Mouse (Mus musculus): ENCODE measurements around the gene Jarid2. TPM values are rescaled to one million over a fixed set of nuclear protein-coding genes. Genes with fewer than 3 reads are reported as not detected.
A peak's percentile ranks its signal among the peaks of the same experiment; 100 is the strongest.

Gene Jarid2
- polyA plus RNA-seq, 1 experiment, result 10.5 TPM

DNA sequence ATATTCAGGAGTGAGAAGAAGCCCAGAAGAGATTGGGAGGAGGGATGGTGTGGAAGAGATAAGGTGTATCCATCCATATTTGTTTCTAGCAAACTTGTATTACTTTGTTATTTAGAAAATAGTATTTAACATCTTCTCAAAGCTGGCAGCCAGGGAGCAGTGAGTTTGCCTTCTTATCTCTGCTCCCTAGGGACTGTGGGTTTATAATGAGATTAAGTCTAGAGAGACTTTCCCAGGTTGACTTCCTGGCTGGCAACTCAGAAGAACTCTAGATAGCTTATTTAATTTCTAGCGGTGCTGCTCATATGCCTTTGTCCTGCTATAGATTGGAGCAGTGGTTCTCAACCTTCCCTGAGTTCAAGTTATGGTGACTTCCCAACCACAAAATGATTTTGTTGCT lies 51.2 kb downstream of the Jarid2 start:
- TF ChIP-seq POLR2A (IDR thresholded peaks at IDR 0.05; ENCODE audit: low read depth, low read length) (no peak), CTCF (conservative IDR thresholded peaks at IDR 0.05; ENCODE audit: insufficient read depth, insufficient read length, low read depth, low read length) (no peak)
- WGBS, result 74% methylated on average over 1 of the region's 1 CpGs
- no peaks in the 10 kb centered on the region for H3K36me3 ChIP-seq (ENCODE audit: control insufficient read depth, insufficient read depth, low read length)
- DNase-seq, result no peak
- H3K27me3 ChIP-seq (replicated peaks; ENCODE audit: control insufficient read depth, insufficient read depth, low read length), result no peaks in the 10 kb centered on the region
- peaks cover 8% of the 10 kb centered on the region; the same call in 1 of the 2 replicates for H3K4me1 ChIP-seq (ENCODE audit: control insufficient read depth, insufficient read depth, low read length)
- H3K27ac ChIP-seq (ENCODE audit: insufficient read depth, low read depth, low read length), result no peak overlapping the region
- no peak overlapping the region for H3K4me3 ChIP-seq (ENCODE audit: insufficient read depth, low read depth, low read length)

DNA sequence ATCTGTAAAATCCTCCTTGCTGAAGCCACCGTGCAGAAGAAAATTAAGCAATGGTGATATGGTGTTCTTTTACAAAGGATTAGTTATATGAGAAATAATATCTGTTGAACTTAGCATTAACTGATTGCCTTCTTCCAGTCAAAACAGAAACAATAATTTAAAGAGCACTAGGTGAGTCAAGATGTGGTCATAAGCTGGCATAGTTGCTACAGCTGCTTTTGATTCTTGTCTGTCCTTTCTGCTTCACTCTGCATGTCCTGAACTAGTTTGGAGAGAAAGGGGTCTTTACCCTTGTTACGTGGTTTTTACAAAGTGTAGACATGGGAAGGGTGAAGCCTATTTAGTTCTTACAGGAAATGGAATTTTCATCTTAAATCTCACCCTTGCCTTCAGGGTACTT lies 51.9 kb downstream of the Jarid2 start:
- H3K36me3 ChIP-seq (ENCODE audit: control insufficient read depth, insufficient read depth, low read length), result no peaks in the 10 kb centered on the region
- H3K4me1 ChIP-seq (ENCODE audit: control insufficient read depth, insufficient read depth, low read length), result peaks cover 5% of the 10 kb centered on the region; the same call in 1 of the 2 replicates
- WGBS, result 90% methylated on average over 2 of the region's 2 CpGs
- no peak overlapping the region for H3K27ac ChIP-seq (ENCODE audit: insufficient read depth, low read depth, low read length)
- TF ChIP-seq POLR2A (IDR thresholded peaks at IDR 0.05; ENCODE audit: low read depth, low read length) (no peak), CTCF (conservative IDR thresholded peaks at IDR 0.05; ENCODE audit: insufficient read depth, insufficient read length, low read depth, low read length) (no peak)
- no peaks in the 10 kb centered on the region for H3K27me3 ChIP-seq (replicated peaks; ENCODE audit: control insufficient read depth, insufficient read depth, low read length)
- DNase-seq, result no peak
- H3K4me3 ChIP-seq (ENCODE audit: insufficient read depth, low read depth, low read length), result no peak overlapping the region

DNA sequence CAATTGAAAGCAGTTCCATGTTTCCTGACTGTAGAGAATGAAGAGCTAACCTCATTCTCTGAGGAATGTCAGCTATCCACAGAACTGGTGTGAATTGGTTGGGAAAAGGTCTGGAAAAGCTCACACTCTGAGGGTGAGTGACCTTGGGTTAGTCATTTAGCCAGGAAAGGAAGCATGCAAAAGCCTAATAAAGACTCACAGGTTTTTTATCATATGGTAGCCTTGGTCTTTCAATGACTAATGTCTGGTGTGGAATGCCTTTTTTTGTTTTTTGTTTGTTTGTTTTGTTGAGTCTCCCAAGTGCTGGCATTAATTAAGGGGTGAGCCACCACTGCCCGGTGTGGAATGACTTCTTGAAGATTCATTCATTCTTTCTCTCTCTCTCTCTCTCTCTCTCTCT lies 55.3 kb downstream of the Jarid2 start:
- peaks cover 2% of the 10 kb centered on the region; the same call in 1 of the 2 replicates for H3K4me1 ChIP-seq (ENCODE audit: control insufficient read depth, insufficient read depth, low read length)
- no peak for DNase-seq
- 73% methylated on average over 1 of the region's 1 CpGs for WGBS
- no peak overlapping the region for H3K27ac ChIP-seq (ENCODE audit: insufficient read depth, low read depth, low read length)
- no peak for TF ChIP-seq POLR2A (IDR thresholded peaks at IDR 0.05; ENCODE audit: low read depth, low read length)
- no peaks in the 10 kb centered on the region for H3K27me3 ChIP-seq (replicated peaks; ENCODE audit: control insufficient read depth, insufficient read depth, low read length)
- no peak overlapping the region for H3K4me3 ChIP-seq (ENCODE audit: insufficient read depth, low read depth, low read length)
- H3K36me3 ChIP-seq (ENCODE audit: control insufficient read depth, insufficient read depth, low read length), result no peaks in the 10 kb centered on the region

DNA sequence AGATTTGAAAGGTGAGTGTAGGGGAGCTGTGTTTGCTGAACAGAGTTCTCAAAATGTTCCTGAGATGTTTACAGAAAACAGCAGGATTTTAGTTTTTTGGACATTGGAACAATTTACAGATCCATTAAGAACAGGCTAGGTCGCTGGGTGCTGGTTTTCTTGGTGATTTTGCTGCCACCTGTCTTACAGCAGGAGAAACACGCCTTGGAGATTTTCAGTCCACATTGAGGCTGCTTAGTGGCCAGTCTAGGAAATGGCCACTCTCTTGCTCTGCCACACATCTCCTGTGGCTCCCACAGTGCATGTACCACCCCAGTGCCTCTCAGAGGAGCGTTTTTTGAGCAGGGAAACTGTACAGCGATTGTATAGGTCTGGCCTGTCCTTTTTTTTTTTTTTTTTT lies 57.0 kb downstream of the Jarid2 start:
- Histone ChIP-seq H3K4me1 (ENCODE audit: control insufficient read depth, insufficient read depth, low read length) (peaks cover 6% of the 10 kb centered on the region; the same call in 1 of the 2 replicates), H3K4me3 (ENCODE audit: insufficient read depth, low read depth, low read length) (no peak overlapping the region), H3K27ac (ENCODE audit: insufficient read depth, low read depth, low read length) (no peak overlapping the region), H3K27me3 (replicated peaks; ENCODE audit: control insufficient read depth, insufficient read depth, low read length) (no peaks in the 10 kb centered on the region), H3K36me3 (ENCODE audit: control insufficient read depth, insufficient read depth, low read length) (no peaks in the 10 kb centered on the region)
- no peak for TF ChIP-seq POLR2A (IDR thresholded peaks at IDR 0.05; ENCODE audit: low read depth, low read length)
- TF ChIP-seq CTCF (conservative IDR thresholded peaks at IDR 0.05; ENCODE audit: insufficient read depth, insufficient read length, low read depth, low read length), result peak; percentile 77
- peak; percentile 73 for DNase-seq
- WGBS, result 26% methylated on average over 4 of the region's 4 CpGs

DNA sequence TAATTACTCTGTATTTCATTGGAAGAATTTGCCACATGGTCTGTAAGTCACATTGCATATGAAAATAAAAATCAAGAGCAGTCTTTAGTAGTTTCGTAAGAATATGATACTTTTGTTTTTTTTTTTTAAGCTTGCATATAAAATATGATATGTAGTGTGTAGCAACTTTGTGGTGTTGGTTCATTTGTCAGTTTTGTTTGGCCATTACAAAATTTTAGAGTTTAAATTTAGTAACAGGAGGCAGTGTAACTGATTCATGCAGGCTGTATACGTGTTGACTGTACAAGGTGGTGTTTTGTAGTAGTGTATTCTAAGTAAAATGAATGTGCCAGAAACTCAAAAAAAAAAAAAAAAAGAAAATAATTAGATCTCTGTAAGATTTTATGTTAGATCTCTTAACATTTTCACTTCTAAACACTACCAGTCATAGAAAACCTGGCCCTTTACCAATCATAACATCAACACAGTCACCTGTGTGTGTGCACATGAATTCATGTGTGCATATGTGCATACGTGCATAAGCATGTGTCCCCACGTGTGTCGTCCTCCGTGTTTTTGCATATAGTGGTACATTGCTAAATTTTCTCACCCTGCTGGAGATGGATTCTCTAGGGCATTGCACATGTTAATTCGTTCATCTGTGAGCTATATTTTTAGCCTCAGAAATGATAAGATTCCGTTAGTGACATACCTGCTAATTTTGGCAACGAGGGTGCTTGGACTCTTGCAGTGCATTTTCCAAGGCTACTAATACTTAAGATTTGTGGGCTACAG lies 59.3 kb downstream of the Jarid2 start:
- no peak overlapping the region for H3K27ac ChIP-seq (ENCODE audit: insufficient read depth, low read depth, low read length)
- TF ChIP-seq CTCF (conservative IDR thresholded peaks at IDR 0.05; ENCODE audit: insufficient read depth, insufficient read length, low read depth, low read length) (no peak), POLR2A (IDR thresholded peaks at IDR 0.05; ENCODE audit: low read depth, low read length) (no peak)
- no peaks in the 10 kb centered on the region for H3K36me3 ChIP-seq (ENCODE audit: control insufficient read depth, insufficient read depth, low read length)
- 71% methylated on average over 9 of the region's 9 CpGs for WGBS
- no peaks in the 10 kb centered on the region for H3K27me3 ChIP-seq (replicated peaks; ENCODE audit: control insufficient read depth, insufficient read depth, low read length)
- peaks cover 13% of the 10 kb centered on the region for H3K4me1 ChIP-seq (ENCODE audit: control insufficient read depth, insufficient read depth, low read length)
- no peak overlapping the region for H3K4me3 ChIP-seq (ENCODE audit: insufficient read depth, low read depth, low read length)
- DNase-seq, result no peak

DNA sequence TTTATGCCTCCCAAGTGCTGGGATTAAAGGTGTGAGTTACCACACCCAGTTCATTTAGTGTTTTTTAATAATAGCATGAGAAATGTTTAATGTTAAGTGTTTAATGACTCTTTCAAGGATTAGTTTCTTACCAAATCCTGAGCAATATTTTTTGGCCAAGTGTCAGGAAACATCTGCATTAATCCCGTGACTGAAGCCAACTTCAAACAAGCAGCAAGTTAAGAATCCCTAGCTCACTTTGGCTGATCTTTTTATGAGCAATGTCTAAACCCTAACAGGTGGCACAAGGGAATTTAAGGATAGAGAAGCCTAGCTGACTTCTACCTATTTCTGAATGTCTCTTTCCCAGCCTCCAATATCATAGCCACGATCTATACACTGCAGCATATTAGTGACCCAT lies 60.7 kb downstream of the Jarid2 start:
- no peaks in the 10 kb centered on the region for H3K36me3 ChIP-seq (ENCODE audit: control insufficient read depth, insufficient read depth, low read length)
- DNase-seq, result no peak
- WGBS, result 49% methylated on average over 2 of the region's 2 CpGs
- no peak overlapping the region for H3K4me3 ChIP-seq (ENCODE audit: insufficient read depth, low read depth, low read length)
- H3K27me3 ChIP-seq (replicated peaks; ENCODE audit: control insufficient read depth, insufficient read depth, low read length), result no peaks in the 10 kb centered on the region
- TF ChIP-seq CTCF (conservative IDR thresholded peaks at IDR 0.05; ENCODE audit: insufficient read depth, insufficient read length, low read depth, low read length), result no peak
- no peak for TF ChIP-seq POLR2A (IDR thresholded peaks at IDR 0.05; ENCODE audit: low read depth, low read length)
- H3K27ac ChIP-seq (ENCODE audit: insufficient read depth, low read depth, low read length), result no peak overlapping the region
- peaks cover 15% of the 10 kb centered on the region for H3K4me1 ChIP-seq (ENCODE audit: control insufficient read depth, insufficient read depth, low read length)

DNA sequence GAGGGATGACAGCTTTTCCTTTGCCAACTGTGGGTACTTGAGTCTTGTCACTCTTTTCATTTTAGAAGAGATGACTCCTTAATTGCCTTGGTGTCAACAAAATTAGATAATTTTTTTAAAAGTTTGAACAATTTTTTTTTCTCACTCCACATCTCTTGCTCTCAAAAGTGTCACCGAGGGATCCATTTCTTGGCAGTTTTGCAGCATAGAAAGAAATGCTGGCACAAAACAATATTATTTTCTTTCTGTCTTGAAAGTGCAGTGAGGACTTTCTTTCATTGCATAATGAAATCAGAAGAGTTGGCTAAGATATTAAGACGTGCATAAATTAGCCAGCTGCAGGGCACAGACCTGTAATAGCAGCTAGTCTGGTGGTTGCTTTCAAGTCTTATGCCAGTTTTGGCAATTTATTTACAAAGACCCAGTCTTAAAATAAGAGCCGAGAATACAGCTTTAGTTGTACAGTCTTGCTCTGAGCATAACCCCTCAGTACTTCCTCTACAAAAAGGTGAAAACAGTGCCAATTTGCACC lies 63.2 kb downstream of the Jarid2 start:
- 43% methylated on average over 3 of the region's 3 CpGs for WGBS
- no peak overlapping the region for H3K27ac ChIP-seq (ENCODE audit: insufficient read depth, low read depth, low read length)
- TF ChIP-seq CTCF (conservative IDR thresholded peaks at IDR 0.05; ENCODE audit: insufficient read depth, insufficient read length, low read depth, low read length) (no peak), POLR2A (IDR thresholded peaks at IDR 0.05; ENCODE audit: low read depth, low read length) (no peak)
- H3K4me3 ChIP-seq (ENCODE audit: insufficient read depth, low read depth, low read length), result no peak overlapping the region
- no peaks in the 10 kb centered on the region for H3K36me3 ChIP-seq (ENCODE audit: control insufficient read depth, insufficient read depth, low read length)
- H3K27me3 ChIP-seq (replicated peaks; ENCODE audit: control insufficient read depth, insufficient read depth, low read length), result no peaks in the 10 kb centered on the region
- no peak for DNase-seq
- H3K4me1 ChIP-seq (ENCODE audit: control insufficient read depth, insufficient read depth, low read length), result peaks cover 18% of the 10 kb centered on the region
